Mouse (Mus musculus): ENCODE measurements around the gene St3gal2.
"Not testable (repeated sequence)": the region's sequence is repeated elsewhere in the genome, so short reads cannot be mapped to it uniquely, and the experiment has no call there.

St3gal2 gene

GRCm38 (mm10) chr8:110941453-110941948 is 21.8 kb downstream of the St3gal2 start:
- DNase-seq (ENCODE audit: extremely low read depth, insufficient read length, low spot score), result peak; percentile 78

- peak; percentile 53 for DNase-seq (ENCODE audit: extremely low read depth, insufficient read length, low spot score)
Observed at GRCm38 (mm10) chr8:110944276-110944876, 24.7 kb downstream of the St3gal2 start.

DNA sequence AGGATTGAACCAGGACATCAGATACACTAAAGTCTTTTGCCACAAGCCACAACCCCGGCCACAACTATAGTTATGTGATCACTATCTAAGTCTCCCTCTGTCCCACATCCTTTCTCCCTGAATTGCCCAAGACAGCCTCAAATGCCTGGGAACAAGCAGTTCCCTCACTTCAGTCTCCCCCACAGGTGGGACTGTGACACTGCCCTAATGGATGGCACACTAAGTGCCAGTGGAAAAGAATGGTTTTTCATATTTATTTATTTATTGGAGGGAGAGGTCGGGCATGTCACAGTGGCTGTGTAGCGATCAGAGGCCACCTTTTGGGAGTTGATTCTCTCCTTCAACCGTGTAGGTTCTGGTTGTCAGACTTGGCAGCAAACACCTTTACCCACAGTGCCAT is 26.0 kb downstream of the St3gal2 start:
- DNase-seq (ENCODE audit: extremely low read depth, insufficient read length, low spot score), result no peak

DNA sequence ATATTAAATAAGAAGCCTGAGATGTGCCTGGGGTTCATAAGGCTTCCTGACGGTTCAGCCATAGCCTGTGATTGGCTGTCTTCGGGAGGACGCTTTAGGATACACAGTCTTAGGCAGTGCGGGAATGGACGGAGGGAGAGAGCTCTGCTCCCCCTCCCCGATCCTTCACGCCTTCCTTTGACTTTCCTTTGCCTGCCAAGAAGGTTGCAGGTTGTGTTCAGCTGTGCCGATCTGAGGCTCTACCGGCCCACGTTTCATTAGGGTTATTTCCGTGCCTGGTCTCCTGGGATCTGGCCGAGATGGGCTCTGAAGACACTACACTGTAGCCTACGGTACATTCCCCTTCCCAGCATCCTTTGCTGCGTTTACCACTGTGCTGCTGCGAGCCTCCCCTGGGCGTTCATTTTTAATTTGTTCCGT is 30.4 kb downstream of the St3gal2 start:
- no peak for DNase-seq (ENCODE audit: extremely low read depth, insufficient read length, low spot score)

DNA sequence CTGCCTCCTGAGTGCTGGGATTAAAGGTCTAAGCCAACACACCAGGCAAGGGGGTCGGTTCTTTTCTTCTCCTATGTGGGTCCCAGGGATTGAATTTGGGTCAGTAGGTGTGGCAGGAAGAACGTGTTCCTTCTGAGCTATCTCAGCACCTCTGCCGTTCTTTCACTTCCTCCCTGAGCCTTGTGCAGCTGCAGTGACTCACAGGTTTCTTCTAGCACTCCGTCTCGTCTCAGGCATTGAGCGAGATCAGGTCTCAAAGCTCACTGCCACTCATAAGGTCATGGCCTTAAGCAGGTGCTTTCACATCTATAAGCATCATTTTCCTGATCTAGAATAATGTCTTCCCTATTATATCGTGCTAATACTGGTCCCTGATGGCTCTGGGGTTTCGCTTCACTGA is 35.1 kb downstream of the St3gal2 start:
- no peak for DNase-seq (ENCODE audit: extremely low read depth, insufficient read length, low spot score)

DNA sequence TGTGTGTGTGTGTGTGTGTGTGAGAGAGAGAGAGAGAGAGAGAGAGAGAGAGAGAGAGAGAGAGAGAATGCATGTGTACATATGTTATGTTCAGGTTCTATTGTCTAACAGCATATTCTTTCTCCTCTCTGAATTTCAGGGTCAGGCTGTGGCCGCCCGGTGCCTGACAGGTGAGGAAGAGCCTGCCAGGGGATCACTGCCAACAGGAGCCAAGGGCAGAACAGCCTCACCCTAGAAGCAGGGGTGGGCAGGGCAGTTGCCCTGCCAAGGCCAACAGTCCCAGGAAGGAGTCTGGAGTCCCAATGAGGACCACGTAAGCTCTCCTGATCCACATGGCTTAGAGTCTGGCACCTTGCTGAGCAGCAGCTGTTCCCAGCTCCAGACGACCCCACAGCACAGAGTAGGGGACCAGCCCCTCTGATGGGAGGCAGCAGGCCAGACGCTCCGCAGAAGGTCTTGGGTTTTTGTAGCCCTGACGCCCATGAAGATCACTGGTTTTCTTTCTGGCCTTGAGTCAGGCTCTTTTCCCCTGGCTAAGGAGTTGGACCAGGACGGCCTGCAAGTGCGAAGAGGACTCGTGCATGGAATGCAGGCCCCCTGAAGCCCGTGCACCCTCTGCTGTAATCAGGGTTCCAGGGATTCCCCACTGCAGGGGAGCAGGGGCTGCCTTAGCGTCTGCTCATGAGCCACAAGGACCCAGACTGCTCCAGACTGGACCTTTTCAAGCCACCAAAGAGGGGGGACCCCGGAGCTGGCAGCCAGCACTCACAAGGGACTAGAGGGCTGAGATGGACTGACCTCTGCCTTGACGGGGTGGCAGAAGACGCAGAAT is 37.1 kb downstream of the St3gal2 start:
- DNase-seq (ENCODE audit: extremely low read depth, insufficient read length, low spot score), result no peak

DNA sequence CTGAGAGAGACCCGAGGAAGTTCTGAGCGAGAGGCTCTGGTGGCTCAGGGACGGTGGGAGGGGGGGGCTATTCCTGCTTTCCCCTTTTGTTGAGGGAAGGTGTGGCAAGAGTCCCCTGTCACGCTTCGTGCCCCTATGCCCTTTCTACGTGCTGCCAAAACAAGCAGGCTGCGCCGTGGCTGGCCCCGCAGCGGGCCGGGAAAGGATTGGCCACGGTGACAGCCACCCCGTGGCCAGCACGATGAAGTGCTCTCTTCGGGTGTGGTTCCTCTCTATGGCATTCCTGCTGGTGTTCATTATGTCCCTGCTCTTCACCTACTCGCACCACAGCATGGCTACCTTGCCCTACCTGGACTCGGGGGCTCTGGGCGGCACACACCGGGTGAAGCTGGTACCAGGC is 37.7 kb downstream of the St3gal2 start:
- no peak for DNase-seq (ENCODE audit: extremely low read depth, insufficient read length, low spot score)

- no peak for DNase-seq (ENCODE audit: extremely low read depth, insufficient read length, low spot score)
Observed at GRCm38 (mm10) chr8:110958135-110958534, 38.4 kb downstream of the St3gal2 start.

- DNase-seq (ENCODE audit: extremely low read depth, insufficient read length, low spot score), result not testable (repeated sequence)
Observed at GRCm38 (mm10) chr8:110958553-110958952, 38.8 kb downstream of the St3gal2 start.

- DNase-seq (ENCODE audit: extremely low read depth, insufficient read length, low spot score), result no peak
Observed at GRCm38 (mm10) chr8:110959071-110959780, 39.5 kb downstream of the St3gal2 start.

GRCm38 (mm10) chr8:110959906-110960305 is 40.2 kb downstream of the St3gal2 start:
- no peak for DNase-seq (ENCODE audit: extremely low read depth, insufficient read length, low spot score)

DNA sequence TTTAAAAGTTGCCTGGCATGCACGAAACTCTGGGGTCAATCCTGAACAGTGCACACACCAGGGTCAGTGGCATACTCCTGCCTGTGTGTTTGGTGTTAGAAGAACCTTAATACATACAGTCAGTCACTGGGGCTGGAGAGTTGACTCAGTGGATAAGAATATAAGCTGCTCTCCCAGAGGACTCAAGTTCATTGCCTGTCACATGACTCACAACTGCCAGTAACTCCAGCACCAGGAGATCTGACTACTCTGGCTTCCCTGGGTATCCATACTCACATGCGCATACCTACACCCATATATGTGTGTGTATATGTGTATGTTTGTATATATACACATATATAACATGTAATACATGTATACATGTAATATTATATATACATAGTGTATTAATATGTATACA is 43.3 kb downstream of the St3gal2 start:
- DNase-seq (ENCODE audit: extremely low read depth, insufficient read length, low spot score), result no peak

- DNase-seq (ENCODE audit: extremely low read depth, insufficient read length, low spot score), result no peak
Observed at GRCm38 (mm10) chr8:110964666-110965065, 44.9 kb downstream of the St3gal2 start.

- peak; percentile 48 for DNase-seq (ENCODE audit: extremely low read depth, insufficient read length, low spot score)
Observed at GRCm38 (mm10) chr8:110965594-110965993, 45.9 kb downstream of the St3gal2 start.

DNA sequence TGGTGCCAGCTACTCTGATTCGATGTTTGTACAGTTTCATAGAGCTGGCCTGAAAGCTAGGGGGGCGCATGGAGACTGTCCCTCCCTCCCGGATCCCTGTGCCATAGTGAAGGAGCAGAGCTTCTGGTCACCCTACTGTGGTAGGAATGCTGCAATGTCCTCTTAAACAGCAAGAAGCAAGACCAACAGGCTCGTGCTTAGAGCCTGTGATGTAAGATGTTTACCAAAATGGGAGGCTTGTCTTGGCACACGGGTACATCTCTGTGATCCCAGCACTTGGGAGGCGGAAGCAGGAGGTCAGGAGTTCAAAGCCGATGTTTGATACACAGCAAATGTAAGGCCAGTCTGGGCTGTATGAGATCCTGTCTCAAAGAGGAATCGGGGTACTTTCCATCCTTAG is 46.9 kb downstream of the St3gal2 start:
- DNase-seq (ENCODE audit: extremely low read depth, insufficient read length, low spot score), result no peak

DNA sequence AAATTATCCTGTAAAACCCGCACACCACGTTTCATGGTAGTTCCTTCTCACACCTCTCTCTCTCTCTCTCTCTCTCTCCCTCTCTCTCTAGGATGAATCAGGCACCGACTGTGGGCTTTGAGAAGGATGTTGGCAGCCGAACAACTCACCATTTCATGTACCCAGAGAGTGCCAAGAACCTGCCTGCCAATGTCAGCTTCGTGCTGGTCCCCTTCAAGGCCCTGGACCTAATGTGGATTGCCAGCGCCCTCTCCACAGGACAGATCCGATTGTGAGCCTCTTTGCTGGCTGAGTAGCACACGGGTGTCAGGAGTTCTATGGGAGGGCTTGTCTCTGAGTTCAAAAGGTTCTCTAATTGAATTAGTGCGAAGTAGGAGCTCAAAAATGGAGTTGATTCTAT is 47.6 kb downstream of the St3gal2 start:
- DNase-seq (ENCODE audit: extremely low read depth, insufficient read length, low spot score), result no peak

- DNase-seq (ENCODE audit: extremely low read depth, insufficient read length, low spot score), result no peak
Observed at GRCm38 (mm10) chr8:110969910-110970770, 50.4 kb downstream of the St3gal2 start.

DNA sequence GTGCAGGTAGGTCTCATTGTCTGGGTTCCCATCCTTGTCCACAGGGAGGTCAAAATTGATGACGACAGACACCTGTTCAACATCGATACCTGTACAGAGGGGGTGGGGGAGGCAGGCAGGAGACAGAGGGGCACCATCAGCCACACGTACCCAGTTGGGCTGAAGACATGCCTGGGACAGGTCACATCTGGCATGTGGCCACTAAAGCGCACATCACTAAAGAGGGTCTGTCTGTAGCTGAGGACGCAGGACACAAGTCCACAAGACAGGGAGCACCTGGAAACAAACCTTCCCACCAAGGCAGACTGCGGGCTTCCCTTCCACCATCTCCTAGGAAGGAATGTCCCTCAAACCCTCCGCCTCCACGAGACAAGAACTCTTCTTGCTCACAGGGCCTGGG is 56.8 kb downstream of the St3gal2 start:
- not testable (repeated sequence) for DNase-seq (ENCODE audit: extremely low read depth, insufficient read length, low spot score)

DNA sequence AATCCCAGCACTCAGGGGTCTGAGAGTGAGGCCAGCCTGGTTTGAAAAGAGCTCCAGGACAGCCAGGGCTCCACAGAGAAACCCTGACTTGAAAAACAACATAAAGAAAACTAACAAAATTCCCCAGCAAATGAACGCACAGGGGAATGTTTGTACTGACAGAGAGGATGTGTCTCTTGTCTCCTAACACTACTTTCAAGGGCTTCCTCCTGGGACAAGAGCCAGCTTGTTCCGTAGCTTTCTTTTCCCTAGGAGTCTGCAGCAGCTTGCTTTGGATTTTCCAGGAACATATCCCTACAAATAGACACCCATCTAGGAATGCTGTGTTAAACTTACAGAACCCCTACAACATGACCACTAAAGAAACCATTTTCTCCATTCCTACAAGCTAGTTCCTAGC is 58.3 kb downstream of the St3gal2 start:
- DNase-seq (ENCODE audit: extremely low read depth, insufficient read length, low spot score), result not testable (repeated sequence)

DNA sequence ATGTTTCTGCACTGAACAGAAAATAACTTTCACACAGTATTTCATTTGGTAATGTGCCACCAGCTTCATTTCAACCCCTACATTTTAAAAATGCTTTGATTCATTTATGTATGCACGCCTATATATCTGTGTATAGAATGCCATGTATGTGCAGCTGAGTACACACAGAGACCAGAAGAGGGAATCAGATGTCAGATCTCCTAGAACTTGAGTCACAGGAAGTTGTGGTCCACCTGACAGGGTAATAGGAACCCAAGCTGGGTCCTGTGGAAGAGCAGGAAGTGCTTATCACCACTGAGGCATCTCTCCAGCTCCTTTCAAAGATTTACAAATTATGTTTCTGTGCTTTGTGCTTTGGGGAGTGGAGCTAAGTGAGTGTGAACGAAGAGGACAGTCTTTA is 61.6 kb downstream of the St3gal2 start:
- no peak for DNase-seq (ENCODE audit: extremely low read depth, insufficient read length, low spot score)

Data from 3134 (cell line).